Mouse (Mus musculus) CH12.LX (cell line): ENCODE results near the gene Scn3b. TPM values are rescaled to one million over a fixed set of nuclear protein-coding genes. Genes with fewer than 3 reads are reported as not detected.

Source experiments
- DNase-seq: peaks from one replicate; pipeline ENCODE4 v3.0.0-alpha.2; 2013; ENCODE audit errors: extremely low read depth
- H3K27ac ChIP-seq: 2 replicates; pipeline ENCODE4 v1.5.1; 2012; ENCODE audit warnings: low read depth, mild to moderate bottlenecking, control low read depth, moderate library complexity; ENCODE audit not compliant: insufficient read depth
- H3K27me3 ChIP-seq: replicated peaks from 2 replicates; pipeline ENCODE3; 2012; ENCODE audit warnings: inconsistent platforms
- H3K36me3 ChIP-seq, 2 experiments: replicated peaks in 1 of 2; 2 replicates each; pipeline versions ENCODE3 to v1.6.1; 2012; ENCODE audit warnings: inconsistent platforms in 1 of 2, low read length in 1 of 2, mild to moderate bottlenecking in 1 of 2, mixed read lengths in 1 of 2, moderate library complexity in 1 of 2; ENCODE audit not compliant: control insufficient read depth in 1 of 2, insufficient read depth in 1 of 2
- H3K4me1 ChIP-seq, 2 experiments: 2 replicates each; pipeline ENCODE4 v1.6.1; 2012; ENCODE audit warnings: inconsistent platforms in 1 of 2, moderate library complexity in 1 of 2; ENCODE audit not compliant: insufficient read depth in 2 of 2, control insufficient read depth in 1 of 2
- H3K4me2 ChIP-seq: 2 replicates; pipeline ENCODE4 v1.6.1; 2012; ENCODE audit warnings: low read depth, mild to moderate bottlenecking, control low read depth; ENCODE audit not compliant: poor library complexity, insufficient read depth, severe bottlenecking
- H3K4me3 ChIP-seq, 3 experiments: fragments of 150-350 bp in 1 of 3; sonication (generic) in 1 of 3; replicated peaks in 1 of 3; 2 replicates each; pipeline versions ENCODE3 to v1.5.1; 2011 to 2012; ENCODE audit warnings: low read depth in 2 of 3, low read length in 2 of 3, mild to moderate bottlenecking in 2 of 3, moderate library complexity in 2 of 3, control low read depth in 1 of 3, improper control_type of control experiment in 1 of 3, inconsistent platforms in 1 of 3, mixed read lengths in 1 of 3; ENCODE audit not compliant: poor library complexity in 1 of 3
- H3K79me2 ChIP-seq: replicated peaks from 2 replicates; pipeline ENCODE4 v1.6.1; 2012; ENCODE audit warnings: mild to moderate bottlenecking, moderate library complexity; ENCODE audit not compliant: control insufficient read depth, poor library complexity, insufficient read depth, severe bottlenecking; ENCODE audit errors: extremely low read depth
- H3K9ac ChIP-seq: 2 replicates; pipeline ENCODE4 v1.6.1; 2012; ENCODE audit warnings: low read depth, mild to moderate bottlenecking, control low read depth, moderate library complexity; ENCODE audit not compliant: insufficient read depth
- H3K9me3 ChIP-seq: replicated peaks from 2 replicates; pipeline ENCODE3; 2012; ENCODE audit warnings: low read length, inconsistent platforms, mixed read lengths
- BHLHE40 ChIP-seq: IDR thresholded peaks from 2 replicates; pipeline ENCODE4 v1.6.1; 2011; ENCODE audit warnings: mild to moderate bottlenecking, low read depth, low read length, improper control_type of control experiment
- CHD1 ChIP-seq: IDR thresholded peaks from 2 replicates; pipeline ENCODE4 v1.6.1; 2012; ENCODE audit warnings: low read depth, low read length, improper control_type of control experiment, inconsistent platforms
- CHD2 ChIP-seq: IDR thresholded peaks from 2 replicates; pipeline ENCODE4 v1.6.1; 2011; ENCODE audit warnings: low read length, improper control_type of control experiment
- CTCF ChIP-seq, 2 experiments: IDR thresholded peaks in 1 of 2; conservative IDR thresholded peaks in 1 of 2; 2 replicates each; pipeline ENCODE4 v1.5.1; 2011 to 2012; ENCODE audit warnings: low read depth in 2 of 2, low read length in 2 of 2, improper control_type of control experiment in 1 of 2, inconsistent platforms in 1 of 2, mild to moderate bottlenecking in 1 of 2, moderate library complexity in 1 of 2
- E2F4 ChIP-seq: IDR thresholded peaks from 2 replicates; pipeline ENCODE4 v1.6.1; 2011; ENCODE audit warnings: low read depth, low read length, improper control_type of control experiment; ENCODE audit not compliant: insufficient replicate concordance
- ELF1 ChIP-seq: IDR thresholded peaks from 2 replicates; pipeline ENCODE4 v1.6.1; 2014; ENCODE audit warnings: low read depth, mild to moderate bottlenecking, inconsistent platforms, low read length, improper control_type of control experiment
- EP300 ChIP-seq: IDR thresholded peaks from 2 replicates; pipeline ENCODE4 v1.6.1; 2011; ENCODE audit warnings: low read length, improper control_type of control experiment
- ETS1 ChIP-seq: conservative IDR thresholded peaks from 2 replicates; pipeline ENCODE4 v1.6.1; 2012; ENCODE audit warnings: low read depth, mild to moderate bottlenecking, inconsistent platforms, low read length, improper control_type of control experiment, moderate library complexity
- GABPA ChIP-seq: IDR thresholded peaks from 2 replicates; pipeline ENCODE4 v1.6.1; 2012; ENCODE audit warnings: low read depth, low read length, improper control_type of control experiment, inconsistent platforms; ENCODE audit not compliant: insufficient replicate concordance
- HCFC1 ChIP-seq: IDR thresholded peaks from 2 replicates; pipeline ENCODE4 v1.6.1; 2012; ENCODE audit warnings: low read depth, mild to moderate bottlenecking, inconsistent platforms, low read length, improper control_type of control experiment
- IRF4 ChIP-seq: IDR thresholded peaks from 2 replicates; pipeline ENCODE4 v1.6.1; 2014; ENCODE audit warnings: low read depth, mild to moderate bottlenecking, inconsistent platforms, low read length, improper control_type of control experiment
- MAFK ChIP-seq: IDR thresholded peaks from 2 replicates; pipeline ENCODE4 v1.6.1; 2011; ENCODE audit warnings: low read length, improper control_type of control experiment; ENCODE audit not compliant: insufficient replicate concordance
- MAX ChIP-seq: IDR thresholded peaks from 2 replicates; pipeline ENCODE4 v1.6.1; 2011; ENCODE audit warnings: low read length, improper control_type of control experiment
- MXI1 ChIP-seq: IDR thresholded peaks from 2 replicates; pipeline ENCODE4 v1.6.1; 2011; ENCODE audit warnings: mild to moderate bottlenecking, low read depth, low read length, improper control_type of control experiment
- NELFE ChIP-seq: IDR thresholded peaks from 2 replicates; pipeline ENCODE4 v1.6.1; 2011; ENCODE audit warnings: low read depth, low read length, improper control_type of control experiment
- NRF1 ChIP-seq: IDR thresholded peaks from 2 replicates; pipeline ENCODE4 v1.6.1; 2014; ENCODE audit warnings: low read depth, mild to moderate bottlenecking, inconsistent platforms, low read length, improper control_type of control experiment, moderate library complexity
- PAX5 ChIP-seq: IDR thresholded peaks from 2 replicates; pipeline ENCODE4 v1.6.1; 2012; ENCODE audit warnings: low read length, inconsistent platforms, mixed read lengths
- POLR2A ChIP-seq: IDR thresholded peaks from 2 replicates; pipeline ENCODE4 v1.6.1; 2011; ENCODE audit warnings: low read depth, mild to moderate bottlenecking, improper control_type of control experiment, low read length
- RAD21 ChIP-seq: IDR thresholded peaks from 2 replicates; pipeline ENCODE4 v1.6.1; 2011; ENCODE audit warnings: low read depth, mild to moderate bottlenecking, low read length, improper control_type of control experiment, moderate library complexity
- RCOR1 ChIP-seq: conservative IDR thresholded peaks from 2 replicates; pipeline ENCODE4 v1.6.1; 2012; ENCODE audit warnings: low read depth, mild to moderate bottlenecking, inconsistent platforms, low read length, improper control_type of control experiment
- SMC3 ChIP-seq: IDR thresholded peaks from 2 replicates; pipeline ENCODE4 v1.6.1; 2011; ENCODE audit warnings: low read depth, low read length, improper control_type of control experiment
- TBP ChIP-seq: conservative IDR thresholded peaks from 2 replicates; pipeline ENCODE4 v1.6.1; 2011; ENCODE audit warnings: low read depth, low read length, improper control_type of control experiment
- TCF12 ChIP-seq: IDR thresholded peaks from 2 replicates; pipeline ENCODE4 v1.6.1; 2014; ENCODE audit warnings: low read depth, mild to moderate bottlenecking, inconsistent platforms, low read length, improper control_type of control experiment
- UBTF ChIP-seq: IDR thresholded peaks from 2 replicates; pipeline ENCODE4 v1.6.1; 2012; ENCODE audit warnings: low read depth, mild to moderate bottlenecking, inconsistent platforms, low read length, improper control_type of control experiment, moderate library complexity
- ZC3H11A ChIP-seq: IDR thresholded peaks from 2 replicates; pipeline ENCODE4 v1.6.1; 2012; ENCODE audit warnings: low read depth, mild to moderate bottlenecking, inconsistent platforms, low read length, improper control_type of control experiment
- ZMIZ1 ChIP-seq: IDR thresholded peaks from 2 replicates; pipeline ENCODE4 v1.6.1; 2012; ENCODE audit warnings: low read depth, mild to moderate bottlenecking, inconsistent platforms, low read length, improper control_type of control experiment
- dilution Hi-C: fragments of 300-500 bp; cut with MboI; formaldehyde crosslinking; loops from 2 replicates; pipeline ENCODE4 v1.14.3; 2020; ENCODE audit warnings: low sequenced_read_pairs; ENCODE audit not compliant: extremely low pct_unique_long_range_greater_than_20kb, extremely low pct_ligation_motif_present
- in situ Hi-C: fragments of 300-500 bp; cut with MboI; formaldehyde crosslinking; loops from 3 replicates; pipeline ENCODE4 v1.14.3; 2019; ENCODE audit warnings: low sequenced_read_pairs, low pct_ligation_motif_present, low pct_unique_long_range_greater_than_20kb, mixed read lengths
- polyA plus RNA-seq: library from polyadenylated mRNA; unstranded; fragments of >175 nt; gene quantifications from 2 replicates; pipeline ENCODE4 v1.2.1, GENCODE M21; 2012; ENCODE audit warnings: low read depth; ENCODE audit not compliant: insufficient read length
- total RNA-seq, 2 experiments: library from RNA; depleted of rRNA; stranded (reverse); fragments of 300-350 nt in 1 of 2; fragments of >200 nt in 1 of 2; gene quantifications; 2 replicates each; pipeline ENCODE4 v1.2.3; 2012 to 2014

Scn3b gene
- total and polyA plus RNA-seq, 3 experiments: 0.08 to 0.34 TPM; not detected in 1

DNA sequence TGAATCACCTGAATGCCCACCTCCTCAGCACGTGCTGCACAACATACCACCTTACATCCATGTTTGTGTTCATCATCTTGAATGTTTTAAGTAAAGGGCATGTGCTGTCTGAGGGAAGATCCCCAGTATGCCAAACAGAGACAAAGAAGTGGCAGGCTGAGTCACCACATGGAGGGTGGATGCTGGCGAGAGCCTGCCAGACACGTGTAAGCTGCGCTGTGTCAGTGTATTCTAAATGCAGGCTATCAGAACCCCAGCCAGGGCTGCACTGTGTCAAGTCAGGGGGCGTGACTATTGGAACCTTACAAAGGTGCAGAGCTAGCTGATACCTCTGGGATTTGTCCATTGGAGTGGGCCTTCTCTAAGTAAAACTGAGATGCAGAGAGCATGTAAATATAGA is 32.5 kb downstream of the Scn3b start:
- DNase-seq: no peak
- Histone ChIP-seq H3K36me3 (peaks cover 66 to 98% of the 10 kb centered on the region in 2 experiments), H3K9ac (no peak overlapping the region), H3K4me2 (no peak overlapping the region), H3K27ac (no peak overlapping the region), H3K27me3 (no peaks in the 10 kb centered on the region), H3K4me3 (no peak overlapping the region), H3K9me3 (no peaks in the 10 kb centered on the region), H3K4me1 (peaks cover 10 to 21% of the 10 kb centered on the region in 2 experiments), H3K79me2 (no peaks in the 10 kb centered on the region)
- dilution Hi-C loops: no loop called here
- in situ Hi-C loops: no loop called here
- no peak for TF ChIP-seq ELF1
- TF ChIP-seq BHLHE40: no peak

GRCm38 (mm10) chr9:40302375-40302774 is 33.4 kb downstream of the Scn3b start:
- dilution Hi-C loops: no loop called here
- H3K36me3 ChIP-seq: peaks cover 74 to 98% of the 10 kb centered on the region in 2 experiments

DNA sequence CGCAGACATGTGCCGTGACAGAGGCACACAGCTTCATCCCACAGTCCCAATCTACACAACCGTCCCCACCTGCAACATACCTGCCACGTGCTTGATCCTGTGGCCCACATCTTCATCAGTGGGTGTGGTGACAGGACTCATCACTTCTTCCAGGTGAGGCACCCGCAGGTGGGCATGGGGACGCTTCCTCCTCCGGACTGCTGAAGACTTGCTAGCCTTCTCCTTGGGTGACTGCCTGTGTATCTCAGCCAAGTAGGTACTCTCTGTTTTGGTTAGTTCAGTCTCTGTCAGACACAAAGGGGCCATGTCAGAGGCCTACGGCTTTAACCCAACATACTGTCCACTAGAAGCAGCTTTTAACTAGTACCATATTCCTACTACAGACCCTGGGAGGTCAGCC is 35.2 kb downstream of the Scn3b start:
- H3K27me3 ChIP-seq: no peaks in the 10 kb centered on the region
- no peak overlapping the region for H3K27ac ChIP-seq
- in situ Hi-C loops (no loop called here), dilution Hi-C loops (no loop called here)
- no peaks in the 10 kb centered on the region for H3K79me2 ChIP-seq
- H3K4me3 ChIP-seq: no peak overlapping the region
- H3K36me3 ChIP-seq: peaks cover 75 to 96% of the 10 kb centered on the region in 2 experiments
- DNase-seq: no peak
- H3K9me3 ChIP-seq: no peaks in the 10 kb centered on the region
- TF ChIP-seq IRF4 (no peak), NRF1 (no peak), NELFE (no peak), CHD1 (no peak), BHLHE40 (no peak), UBTF (no peak), ZMIZ1 (no peak), PAX5 (no peak), RCOR1 (no peak), MXI1 (no peak), ETS1 (no peak), HCFC1 (no peak), MAFK (no peak), POLR2A (no peak), ZC3H11A (no peak), E2F4 (no peak), TCF12 (no peak), TBP (no peak), CTCF (conservative IDR thresholded peaks at IDR 0.05 in 1 of 2, IDR thresholded peaks at IDR 0.05 in 1 of 2; ENCODE audit: low read depth in 2 of 2, low read length in 2 of 2) (no peak), EP300 (no peak)
- H3K9ac ChIP-seq: no peak overlapping the region
- H3K4me1 ChIP-seq: peaks cover 10 to 23% of the 10 kb centered on the region in 2 experiments
- H3K4me2 ChIP-seq: no peak overlapping the region

More at GRCm38 (mm10) chr9:40302375-40302774, 33.4 kb downstream of the Scn3b start:
- no peak for DNase-seq
- Histone ChIP-seq H3K79me2 (no peaks in the 10 kb centered on the region), H3K27ac (no peak overlapping the region), H3K9ac (no peak overlapping the region)
- TF ChIP-seq IRF4: no peak
- no peak for TF ChIP-seq SMC3
- TF ChIP-seq MAFK: no peak
- no peak for TF ChIP-seq EP300
- TF ChIP-seq RAD21: no peak
- TF ChIP-seq CHD2: no peak
- no peak for TF ChIP-seq MAX
- TF ChIP-seq POLR2A: no peak
- TF ChIP-seq GABPA: no peak
- TF ChIP-seq ELF1: no peak
- TF ChIP-seq, all 38 proteins: peak for 0
- in situ Hi-C loops: no loop called here
- H3K4me1 ChIP-seq: peaks cover 10 to 21% of the 10 kb centered on the region in 2 experiments
- H3K4me3 ChIP-seq: no peak overlapping the region
- no peak overlapping the region for H3K4me2 ChIP-seq
- H3K9me3 ChIP-seq: no peaks in the 10 kb centered on the region
- H3K27me3 ChIP-seq: no peaks in the 10 kb centered on the region
